Mouse (Mus musculus): Measurements from ENCODE around the gene Unk. TPM values are rescaled to one million over a fixed set of nuclear protein-coding genes. Genes with fewer than 3 reads are reported as not detected.

The Unk gene
- polyA plus RNA-seq, 1 experiment from 2014 or later = 38.0 TPM

DNA sequence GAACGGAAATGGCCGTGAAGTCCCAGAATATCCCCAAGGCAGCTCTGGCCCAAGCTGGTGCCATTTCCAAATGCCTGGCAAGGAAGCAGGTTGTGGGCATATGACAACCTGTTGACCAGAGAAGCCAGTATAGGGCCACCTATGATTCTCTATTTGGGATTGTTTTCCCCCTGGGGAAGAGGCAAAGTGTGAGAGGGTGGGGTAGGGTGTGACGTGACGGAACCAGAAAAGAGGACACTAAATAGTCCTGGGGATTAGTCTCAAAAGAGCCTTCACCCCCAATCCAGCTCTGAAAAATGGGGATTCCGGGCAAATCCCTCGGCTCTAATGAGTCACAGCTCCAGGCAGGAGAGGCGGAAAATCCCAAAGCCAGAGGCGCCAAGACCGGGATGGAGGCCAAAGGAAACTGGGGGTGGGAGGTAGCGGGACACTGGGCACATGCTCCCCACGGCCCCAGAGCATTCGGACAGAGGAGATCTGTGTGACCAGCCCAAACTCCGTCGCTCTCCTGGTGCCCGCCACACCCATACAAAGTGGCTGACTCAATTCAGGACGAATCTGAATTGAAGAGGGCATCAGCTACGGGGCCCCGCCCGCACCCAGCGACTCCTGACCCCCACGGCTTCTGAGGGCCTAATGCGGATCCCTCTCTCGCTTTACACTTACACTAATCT lies 78.5 kb downstream of the Unk start:
- no peak overlapping the region for H3K27ac ChIP-seq
- peaks cover 77% of the 10 kb centered on the region for H3K27me3 ChIP-seq
- H3K4me3 ChIP-seq = peak overlapping the region; percentile 33
- no peaks in the 10 kb centered on the region for H3K36me3 ChIP-seq (ENCODE audit: poor library complexity, severe bottlenecking)
- H3K9ac ChIP-seq = no peak overlapping the region; the same call in 1 of the 2 replicates
- WGBS = 4% methylated on average over 23 of the region's 23 CpGs
- no peaks in the 10 kb centered on the region for H3K9me3 ChIP-seq (replicated peaks)
- peaks cover 44% of the 10 kb centered on the region for H3K4me1 ChIP-seq
- H3K4me2 ChIP-seq = peak overlapping the region; percentile 53
- ATAC-seq = no peak

DNA sequence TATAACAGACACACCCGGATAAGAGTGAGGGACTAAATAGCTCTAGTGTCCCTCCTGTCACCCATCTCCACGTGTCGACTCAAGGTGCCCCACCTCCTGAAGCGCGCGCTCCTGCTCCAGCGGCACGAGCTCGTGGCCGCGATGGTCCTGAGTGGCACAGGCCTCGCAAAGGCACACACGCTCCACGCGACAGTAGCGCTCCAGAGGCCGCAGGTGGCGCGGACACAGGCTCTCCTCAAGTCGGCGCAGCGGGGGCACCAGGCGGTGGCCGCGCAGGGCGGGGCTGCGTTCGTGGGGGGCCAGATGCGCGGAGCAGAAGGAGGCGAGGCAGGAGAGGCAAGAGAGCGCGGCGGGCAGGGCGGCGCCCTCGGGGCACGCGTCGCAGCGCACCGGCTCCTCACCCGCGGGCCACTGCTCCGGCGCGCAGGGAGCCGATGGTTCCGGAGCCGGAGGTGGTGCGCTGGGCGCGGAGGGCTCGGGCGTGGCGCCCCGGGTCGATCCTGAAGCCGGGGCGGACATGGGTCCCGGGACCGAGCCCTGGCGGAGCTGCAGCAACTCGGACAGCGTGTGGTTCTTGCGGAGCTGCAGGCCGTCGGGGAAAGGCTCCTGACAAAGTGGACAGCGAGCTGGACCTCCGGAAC lies 79.4 kb downstream of the Unk start:
- H3K36me3 ChIP-seq (ENCODE audit: poor library complexity, severe bottlenecking) = no peaks in the 10 kb centered on the region
- peak overlapping the region; percentile 53 for H3K4me2 ChIP-seq
- H3K27me3 ChIP-seq = peaks cover 77% of the 10 kb centered on the region
- no peak overlapping the region for H3K27ac ChIP-seq
- 2% methylated on average over 57 of the region's 70 CpGs for WGBS
- H3K9ac ChIP-seq = peak overlapping the region; percentile 39
- peaks cover 34% of the 10 kb centered on the region for H3K4me1 ChIP-seq
- peak overlapping the region; percentile 33 for H3K4me3 ChIP-seq
- no peaks in the 10 kb centered on the region for H3K9me3 ChIP-seq (replicated peaks)
- ATAC-seq = no peak

DNA sequence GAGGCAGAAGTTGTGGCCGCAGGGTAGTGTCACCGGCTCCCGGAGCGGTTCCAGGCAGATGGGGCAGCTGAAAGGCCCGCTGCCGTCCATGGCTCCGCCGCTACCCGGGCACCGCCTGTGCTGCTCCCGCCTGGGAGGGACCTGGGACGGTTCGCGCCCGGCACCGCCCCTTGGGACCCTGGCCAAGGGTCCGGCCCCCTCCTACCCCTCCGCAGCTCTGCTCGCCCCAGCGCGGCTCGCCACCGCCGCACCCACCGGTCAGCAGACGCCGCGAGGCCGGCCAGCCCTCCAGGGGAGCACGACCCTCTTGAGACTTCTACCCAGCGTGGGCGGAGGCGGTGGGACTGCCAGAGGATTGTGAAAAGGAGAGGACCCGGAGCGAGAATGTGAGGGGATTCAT lies 80.0 kb downstream of the Unk start:
- Histone ChIP-seq H3K9me3 (replicated peaks) (no peaks in the 10 kb centered on the region), H3K36me3 (ENCODE audit: poor library complexity, severe bottlenecking) (no peaks in the 10 kb centered on the region), H3K4me3 (peak overlapping the region; percentile 33), H3K27ac (no peak overlapping the region), H3K4me2 (peak overlapping the region; percentile 53), H3K4me1 (peaks cover 34% of the 10 kb centered on the region), H3K27me3 (peaks cover 77% of the 10 kb centered on the region), H3K9ac (peak overlapping the region; percentile 39)
- ATAC-seq = no peak
- WGBS = 3% methylated on average over 35 of the region's 35 CpGs

DNA sequence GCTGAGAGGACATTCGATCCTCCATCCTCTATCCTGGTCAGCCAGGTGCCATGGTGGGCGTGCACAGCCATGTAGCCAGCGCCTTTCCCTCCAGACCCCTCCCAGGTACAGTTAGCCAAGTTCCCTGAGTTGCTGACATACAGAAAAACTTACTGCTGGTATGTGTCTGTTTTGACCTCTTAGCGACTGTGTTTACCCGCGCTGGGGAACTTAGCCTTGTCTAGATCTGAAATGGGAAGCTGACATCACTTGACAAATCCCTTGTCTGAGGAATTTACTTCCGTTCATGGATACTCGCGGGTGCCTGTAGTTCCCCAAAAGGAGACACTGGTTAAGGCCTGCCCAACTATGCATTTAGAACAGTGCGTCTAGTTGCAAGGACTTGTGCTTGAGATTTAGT lies 80.4 kb downstream of the Unk start:
- Histone ChIP-seq H3K27me3 (peaks cover 75% of the 10 kb centered on the region), H3K36me3 (ENCODE audit: poor library complexity, severe bottlenecking) (no peaks in the 10 kb centered on the region), H3K27ac (no peak overlapping the region), H3K4me3 (peak overlapping the region; percentile 33), H3K9ac (no peak overlapping the region), H3K9me3 (replicated peaks) (no peaks in the 10 kb centered on the region), H3K4me1 (peaks cover 34% of the 10 kb centered on the region), H3K4me2 (peak overlapping the region; percentile 53)
- ATAC-seq = no peak
- 42% methylated on average over 10 of the region's 10 CpGs for WGBS

Other genes starting within 250 kb of the Unk start
- 10.7 and 13.3 TPM in 2 replicates for gene Caskin2, start 216.7 kb upstream of the Unk start, polyA plus RNA-seq (2015; fragmentation: Nextera tagmentation; extraction: Ambion mirVana)
- gene Tsen54, start 215.6 kb upstream of the Unk start, polyA plus RNA-seq (2015; fragmentation: Nextera tagmentation; extraction: Ambion mirVana) = 23.2 and 23.9 TPM in 2 replicates
- 0.68 and 1.2 TPM in 2 replicates for gene Llgl2, start 206.3 kb upstream of the Unk start, polyA plus RNA-seq (2015; fragmentation: Nextera tagmentation; extraction: Ambion mirVana)
- gene Myo15b, start 171.9 kb upstream of the Unk start, polyA plus RNA-seq (2015; fragmentation: Nextera tagmentation; extraction: Ambion mirVana) = 0.21 TPM in 1 of 2 replicates, not detected in the other
- gene Smim5, start 130.4 kb upstream of the Unk start, polyA plus RNA-seq (2015; fragmentation: Nextera tagmentation; extraction: Ambion mirVana) = 1.4 and 1.5 TPM in 2 replicates
- 0.80 and 0.86 TPM in 2 replicates for gene Smim6, start 118.3 kb upstream of the Unk start, polyA plus RNA-seq (2015; fragmentation: Nextera tagmentation; extraction: Ambion mirVana)
- gene Sap30bp, start 97.0 kb upstream of the Unk start, polyA plus RNA-seq (2015; fragmentation: Nextera tagmentation; extraction: Ambion mirVana) = 56.1 and 62.4 TPM in 2 replicates
- 24.4 and 29.6 TPM in 2 replicates for gene Recql5, start 96.8 kb upstream of the Unk start, polyA plus RNA-seq (2015; fragmentation: Nextera tagmentation; extraction: Ambion mirVana)
- gene Itgb4, start 55.6 kb upstream of the Unk start, polyA plus RNA-seq (2015; fragmentation: Nextera tagmentation; extraction: Ambion mirVana) = 0.21 and 0.38 TPM in 2 replicates
- 74.8 and 86.1 TPM in 2 replicates for gene Galk1, start 17.6 kb upstream of the Unk start, polyA plus RNA-seq (2015; fragmentation: Nextera tagmentation; extraction: Ambion mirVana)
- 2,689 and 2,766 TPM in 2 replicates for gene H3f3b, start 2.4 kb upstream of the Unk start, polyA plus RNA-seq (2015; fragmentation: Nextera tagmentation; extraction: Ambion mirVana)
- 0.84 and 0.98 TPM in 2 replicates for gene Unc13d, start 47.6 kb downstream of the Unk start, polyA plus RNA-seq (2015; fragmentation: Nextera tagmentation; extraction: Ambion mirVana)
- gene Wbp2, start 56.7 kb downstream of the Unk start, polyA plus RNA-seq (2015; fragmentation: Nextera tagmentation; extraction: Ambion mirVana) = 114 and 115 TPM in 2 replicates
- 2.7 and 2.8 TPM in 2 replicates for gene Trim47, start 96.9 kb downstream of the Unk start, polyA plus RNA-seq (2015; fragmentation: Nextera tagmentation; extraction: Ambion mirVana)
- gene Trim65, start 100.8 kb downstream of the Unk start, polyA plus RNA-seq (2015; fragmentation: Nextera tagmentation; extraction: Ambion mirVana) = 1.2 and 1.6 TPM in 2 replicates
- gene Mrpl38, start 108.5 kb downstream of the Unk start, polyA plus RNA-seq (2015; fragmentation: Nextera tagmentation; extraction: Ambion mirVana) = 79.8 and 86.1 TPM in 2 replicates
- gene Fbf1, start 137.8 kb downstream of the Unk start, polyA plus RNA-seq (2015; fragmentation: Nextera tagmentation; extraction: Ambion mirVana) = 58.5 and 71.5 TPM in 2 replicates
- gene Ten1, start 168.5 kb downstream of the Unk start, polyA plus RNA-seq (2015; fragmentation: Nextera tagmentation; extraction: Ambion mirVana) = 75.3 and 81.6 TPM in 2 replicates
- gene Acox1, start 168.7 kb downstream of the Unk start, polyA plus RNA-seq (2015; fragmentation: Nextera tagmentation; extraction: Ambion mirVana) = 35.0 and 43.3 TPM in 2 replicates
- 0.12 and 0.14 TPM in 2 replicates for gene Evpl, start 207.8 kb downstream of the Unk start, polyA plus RNA-seq (2015; fragmentation: Nextera tagmentation; extraction: Ambion mirVana)
- gene Srp68, start 243.9 kb downstream of the Unk start, polyA plus RNA-seq (2015; fragmentation: Nextera tagmentation; extraction: Ambion mirVana) = 71.8 and 72.1 TPM in 2 replicates

Data from forebrain, embryonic 13.5 days (tissue).